Mouse (Mus musculus): ENCODE data around the gene Hvcn1.

Gene Hvcn1

GRCm38 (mm10) chr5:122268858-122269604 is 62.4 kb downstream of the Hvcn1 start:
- no peak for DNase-seq (ENCODE audit: low spot score)

- DNase-seq (ENCODE audit: low spot score), result no peak
Measured at GRCm38 (mm10) chr5:122272821-122273220, 66.2 kb downstream of the Hvcn1 start.

DNA sequence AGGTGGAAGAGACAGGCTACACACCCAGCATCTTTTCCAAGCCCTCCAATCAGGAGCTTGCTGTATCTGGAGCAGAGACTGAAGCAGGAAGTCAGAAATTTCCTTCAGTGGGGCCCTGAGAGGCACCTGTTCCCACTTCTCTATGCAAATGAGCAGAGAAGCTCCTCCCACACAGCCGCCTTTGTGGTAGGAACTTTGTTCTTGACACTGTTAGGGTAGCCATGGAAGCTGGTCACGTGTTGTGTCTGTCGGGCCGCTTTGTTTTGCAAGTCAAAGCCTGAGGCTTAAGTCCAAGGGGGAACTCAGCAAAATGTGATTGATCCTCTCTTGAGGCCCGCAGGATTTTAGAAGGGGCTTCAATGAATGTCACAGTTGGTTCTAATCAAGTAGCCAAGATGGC is 68.2 kb downstream of the Hvcn1 start:
- DNase-seq (ENCODE audit: low spot score), result no peak

DNA sequence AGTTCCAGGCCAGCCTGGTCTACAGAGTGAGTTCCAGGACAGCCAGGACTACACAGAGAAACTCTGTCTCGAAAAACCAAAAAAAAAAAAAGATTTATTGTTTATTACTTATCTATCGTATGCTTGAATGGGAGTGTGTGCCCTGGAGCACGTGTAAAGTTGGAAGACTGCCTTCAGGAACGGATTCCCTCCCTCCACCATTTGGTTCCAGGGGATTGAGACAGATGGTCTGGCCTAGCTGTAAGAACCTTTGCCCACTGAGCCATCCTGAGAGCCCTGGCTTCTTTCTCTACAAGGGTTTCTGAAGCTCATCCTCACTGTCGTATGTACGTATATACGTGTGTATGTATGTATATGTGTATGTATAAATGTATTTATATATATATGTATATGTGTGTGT is 72.3 kb downstream of the Hvcn1 start:
- DNase-seq (ENCODE audit: low spot score), result no peak

GRCm38 (mm10) chr5:122279799-122280421 is 73.3 kb downstream of the Hvcn1 start:
- DNase-seq (ENCODE audit: low spot score), result no peak

- no peak for DNase-seq (ENCODE audit: low spot score)
Measured at GRCm38 (mm10) chr5:122280422-122280826, 73.8 kb downstream of the Hvcn1 start.

DNA sequence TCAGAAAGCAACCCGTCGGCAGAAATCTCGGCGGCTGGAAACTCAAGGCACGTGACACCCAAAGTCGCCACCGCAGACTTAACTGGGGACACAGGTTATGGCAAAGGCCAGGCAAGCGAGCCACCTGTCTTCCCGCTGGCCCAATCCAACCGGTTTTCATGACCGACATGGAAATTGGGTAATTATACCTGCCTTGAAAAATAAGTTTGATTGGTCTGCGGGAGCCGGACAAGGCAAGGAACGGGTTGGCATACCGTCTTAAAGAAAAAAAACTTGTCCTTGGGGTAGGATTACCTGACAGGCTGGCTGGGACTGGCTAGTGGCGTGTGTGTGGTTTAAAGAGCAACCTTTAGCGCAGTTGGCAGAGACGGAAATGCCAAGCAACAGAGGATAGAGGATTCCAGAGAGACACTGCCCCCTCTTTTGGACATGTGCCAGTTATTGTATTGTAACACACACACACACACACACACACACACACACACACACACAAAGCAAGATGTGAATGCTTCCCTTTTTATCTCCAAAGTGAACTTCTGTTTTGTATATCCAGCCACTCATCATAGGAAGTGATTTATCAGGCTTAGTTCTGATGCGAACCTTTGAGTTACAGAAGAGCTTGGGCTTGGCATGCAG is 74.3 kb downstream of the Hvcn1 start:
- DNase-seq (ENCODE audit: low spot score), result no peak

GRCm38 (mm10) chr5:122283828-122284182 is 77.2 kb downstream of the Hvcn1 start:
- no peak for DNase-seq (ENCODE audit: low spot score)

DNA sequence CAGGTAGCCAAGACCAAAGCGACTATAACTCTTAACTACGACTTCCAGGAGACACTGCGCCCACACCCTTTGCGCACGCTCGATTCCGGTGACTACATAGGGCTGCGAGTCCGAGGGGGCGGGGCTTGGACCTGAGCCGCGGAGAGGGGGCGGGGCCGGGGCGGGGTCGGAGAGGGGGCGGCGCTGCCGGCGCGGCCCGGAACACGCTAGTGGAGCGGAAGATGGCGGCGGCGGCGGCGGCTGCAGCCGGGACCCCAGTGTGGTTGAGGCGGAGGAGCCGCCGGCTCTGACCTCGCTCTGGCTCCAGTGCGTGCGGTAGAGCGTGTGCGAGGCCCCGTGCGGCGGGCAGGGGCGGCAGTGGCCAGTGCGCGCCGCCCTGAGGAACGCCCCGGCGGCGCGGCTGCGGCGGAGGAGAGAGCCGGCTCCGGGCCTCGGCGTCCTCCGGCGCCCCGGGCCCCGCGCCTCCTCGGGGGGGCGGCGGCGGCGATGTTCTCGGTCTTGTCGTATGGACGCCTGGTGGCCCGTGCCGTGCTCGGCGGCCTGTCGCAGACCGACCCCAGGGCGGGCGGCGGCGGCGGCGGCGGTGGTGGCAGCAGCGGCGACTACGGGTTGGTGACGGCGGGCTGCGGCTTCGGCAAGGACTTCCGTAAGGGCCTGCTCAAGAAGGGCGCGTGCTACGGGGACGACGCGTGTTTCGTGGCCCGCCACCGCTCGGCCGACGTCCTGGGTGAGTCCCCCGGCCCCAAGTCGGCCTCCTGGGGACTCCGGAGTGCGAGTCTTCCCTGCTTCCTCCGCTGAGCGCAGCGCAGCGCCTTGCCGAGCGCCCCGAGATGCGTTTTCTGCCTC is 77.8 kb downstream of the Hvcn1 start, which contains the start of gene Pptc7:
TSS of gene Pptc7 (plus strand) at position 183 of the 846 bp plus-strand sequence.
- peak; percentile 86 for DNase-seq (ENCODE audit: low spot score)

DNA sequence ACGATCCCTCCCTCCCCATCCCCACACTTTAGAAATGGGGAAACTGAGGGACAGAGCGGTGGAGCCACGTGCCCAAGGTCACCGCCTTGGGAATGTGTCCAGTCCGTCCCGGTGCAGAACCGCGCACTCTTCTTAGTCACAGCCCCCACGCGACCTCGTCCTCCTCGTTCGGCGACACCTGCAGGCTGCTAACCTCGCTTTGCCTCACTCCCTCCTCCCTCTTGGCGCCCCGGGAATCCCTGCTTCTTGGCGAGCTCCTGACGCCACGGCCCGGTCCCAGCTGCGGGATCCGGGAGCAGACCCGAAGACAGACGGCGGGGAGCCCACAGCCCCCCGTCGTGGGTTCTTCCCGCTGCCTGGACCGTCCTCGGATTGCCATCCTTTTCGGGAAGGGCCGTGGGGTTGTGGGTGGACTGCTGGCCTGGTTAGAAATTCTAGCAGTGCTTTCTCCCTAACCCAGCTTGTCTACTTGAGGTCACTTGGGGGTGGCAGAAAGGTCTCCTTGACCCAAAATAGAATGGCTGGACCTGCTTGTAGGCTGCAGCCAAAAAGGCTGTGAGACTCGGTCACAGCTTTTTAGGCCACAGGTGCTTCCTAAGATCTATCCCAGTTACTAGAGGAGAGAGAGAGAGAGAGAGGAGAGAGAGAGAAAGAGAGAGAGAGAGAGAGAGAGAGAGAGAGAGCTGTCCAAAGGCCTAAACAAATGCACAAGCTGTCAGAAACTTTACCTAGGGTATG is 78.6 kb downstream of the Hvcn1 start:
- peak; percentile 51 for DNase-seq (ENCODE audit: low spot score)

DNA sequence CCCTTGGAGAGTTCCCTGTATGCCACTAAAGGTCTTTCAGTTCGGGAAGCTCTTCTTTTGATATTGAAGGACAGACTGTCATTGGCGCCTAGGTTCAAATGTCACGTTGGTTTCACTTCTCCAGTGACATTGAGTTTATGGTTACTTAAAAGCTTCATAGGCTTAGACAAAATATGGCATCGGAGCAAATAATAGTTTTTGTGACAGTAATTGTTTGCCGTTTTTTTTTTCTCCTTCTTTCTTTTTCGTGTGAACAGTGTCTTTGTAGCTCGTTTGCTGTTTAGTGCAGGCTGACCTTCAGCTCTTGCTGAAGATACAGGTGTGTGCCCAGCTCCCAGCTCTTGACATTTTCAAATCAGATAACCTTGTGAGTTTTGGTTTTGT is 79.2 kb downstream of the Hvcn1 start:
- DNase-seq (ENCODE audit: low spot score), result no peak

DNA sequence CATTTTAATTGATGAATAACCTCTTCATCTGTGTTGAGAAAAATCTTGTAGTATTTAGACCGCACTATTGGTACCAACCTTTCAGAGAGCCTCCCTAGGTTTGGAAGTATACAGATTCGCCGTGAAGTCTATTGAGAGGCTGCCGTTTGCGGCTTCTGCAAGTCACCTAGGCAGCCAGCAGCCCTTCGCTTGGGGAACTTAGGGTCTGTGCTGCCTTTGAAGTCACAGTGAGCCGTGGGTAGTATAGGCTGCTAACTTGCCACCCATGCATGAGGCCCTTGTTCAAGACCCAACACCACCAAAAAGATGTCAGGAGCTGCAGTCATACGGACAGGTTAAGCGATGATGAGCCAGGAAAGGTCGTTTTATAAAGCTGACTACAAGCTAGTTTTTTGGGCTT is 79.6 kb downstream of the Hvcn1 start:
- no peak for DNase-seq (ENCODE audit: low spot score)

DNA sequence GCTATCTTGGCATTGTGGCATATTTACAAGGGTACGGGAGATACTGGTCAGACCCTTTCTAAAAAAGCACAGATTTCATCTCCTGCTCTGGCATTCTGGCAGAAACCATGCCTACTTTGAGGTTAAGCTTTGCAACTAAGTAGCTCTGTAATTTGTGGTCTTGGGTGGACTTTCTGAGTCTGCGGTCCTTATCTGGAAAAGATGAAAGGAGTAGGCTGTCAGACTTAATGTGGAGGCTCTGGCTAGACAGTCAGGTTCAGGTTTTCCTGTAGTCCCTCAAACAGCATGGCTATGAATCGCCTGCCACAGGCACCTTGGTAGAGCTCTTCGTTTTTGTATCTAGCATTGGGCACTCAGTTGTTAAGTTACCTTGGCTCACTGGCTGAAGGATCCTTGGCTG is 80.4 kb downstream of the Hvcn1 start:
- no peak for DNase-seq (ENCODE audit: low spot score)

- no peak for DNase-seq (ENCODE audit: low spot score)
Measured at GRCm38 (mm10) chr5:122288147-122288811, 81.7 kb downstream of the Hvcn1 start.

- DNase-seq (ENCODE audit: low spot score), result no peak
Measured at GRCm38 (mm10) chr5:122291149-122291548, 84.5 kb downstream of the Hvcn1 start.

Measured in MN1 (cell line).